Mouse (Mus musculus) T-cell, adult 2 months (primary cell): ENCODE results near the gene Dlx1.
A peak's percentile ranks its signal among the peaks of the same experiment; 100 is the strongest.

Experiments used
- DNase-seq: peaks from one replicate; pipeline ENCODE4 v3.0.0; 2022; ENCODE audit warnings: low spot score

Dlx1 gene

GRCm38 (mm10) chr2:71528014-71528713 lies at the start of gene Dlx1:
TSS of gene Dlx1 (plus strand) at chr2:71528113.
- no peak for DNase-seq

- DNase-seq, result no peak
Observed at GRCm38 (mm10) chr2:71479917-71480316, 48.0 kb upstream of the Dlx1 start.

GRCm38 (mm10) chr2:71481825-71482224 lies 46.1 kb upstream of the Dlx1 start:
- no peak for DNase-seq

- DNase-seq, result no peak
Observed at GRCm38 (mm10) chr2:71483046-71483716, 44.7 kb upstream of the Dlx1 start.

GRCm38 (mm10) chr2:71483717-71484066 lies 44.2 kb upstream of the Dlx1 start:
- DNase-seq, result no peak

- no peak for DNase-seq
Observed at GRCm38 (mm10) chr2:71491295-71491694, 36.6 kb upstream of the Dlx1 start.

GRCm38 (mm10) chr2:71493161-71493683 lies 34.7 kb upstream of the Dlx1 start:
- DNase-seq, result no peak

- DNase-seq, result no peak
Observed at GRCm38 (mm10) chr2:71494503-71494902, 33.4 kb upstream of the Dlx1 start.

- DNase-seq, result no peak
Observed at GRCm38 (mm10) chr2:71494971-71495370, 32.9 kb upstream of the Dlx1 start.

- no peak for DNase-seq
Observed at GRCm38 (mm10) chr2:71497175-71497574, 30.7 kb upstream of the Dlx1 start.

- no peak for DNase-seq
Observed at GRCm38 (mm10) chr2:71499276-71500230, 28.4 kb upstream of the Dlx1 start.

GRCm38 (mm10) chr2:71504852-71505251 lies 23.1 kb upstream of the Dlx1 start:
- no peak for DNase-seq

- no peak for DNase-seq
Observed at GRCm38 (mm10) chr2:71511209-71511608, 16.7 kb upstream of the Dlx1 start.

GRCm38 (mm10) chr2:71512326-71512725 lies 15.6 kb upstream of the Dlx1 start:
- no peak for DNase-seq

GRCm38 (mm10) chr2:71516995-71517394 lies 10.9 kb upstream of the Dlx1 start:
- no peak for DNase-seq

GRCm38 (mm10) chr2:71517466-71518099 lies 10.3 kb upstream of the Dlx1 start:
- no peak for DNase-seq

GRCm38 (mm10) chr2:71522871-71523270 lies 5.0 kb upstream of the Dlx1 start:
- peak; percentile 33 for DNase-seq

GRCm38 (mm10) chr2:71523431-71523830 lies 4.5 kb upstream of the Dlx1 start:
- no peak for DNase-seq

- DNase-seq, result no peak
Observed at GRCm38 (mm10) chr2:71524763-71525162, 3.1 kb upstream of the Dlx1 start.

GRCm38 (mm10) chr2:71526595-71527322 lies 1.2 kb upstream of the Dlx1 start:
- no peak for DNase-seq

- no peak for DNase-seq
Observed at GRCm38 (mm10) chr2:71527323-71528013, 445 bp upstream of the Dlx1 start.
